Mouse (Mus musculus) CD4-positive, CD25-positive, alpha-beta regulatory T cell, adult 4 months (primary cell): ENCODE data around the gene Islr2. TPM values are rescaled to one million over a fixed set of nuclear protein-coding genes. Genes with fewer than 3 reads are reported as not detected.
A peak's percentile ranks its signal among the peaks of the same experiment; 100 is the strongest.
"Not testable (repeated sequence)": the region's sequence is repeated elsewhere in the genome, so short reads cannot be mapped to it uniquely, and the experiment has no call there.

Source experiments
- ATAC-seq: one replicate; pipeline ENCODE4 v1.8.0; 2017
- polyA plus RNA-seq, 2 experiments: library from polyadenylated mRNA; unstranded; fragments of 100-300 nt; shearing (Covaris generic); gene quantifications; one replicate each; pipeline ENCODE4 v1.2.1; 2017

Gene Islr2
- polyA plus RNA-seq, result not detected

- peak; percentile 86 for ATAC-seq
Measured at GRCm38 (mm10) chr9:58203516-58204447, at the start of gene Islr2, which contains the start of gene Islr. TSS of gene Islr2 (minus strand) at chr9:58204319. TSS of gene Islr (minus strand) at chr9:58204306.

- ATAC-seq, result not testable (repeated sequence)
Measured at GRCm38 (mm10) chr9:58253805-58254122, 49.6 kb upstream of the Islr2 start.

GRCm38 (mm10) chr9:58253033-58253804, 49.1 kb upstream of the Islr2 start, which contains the start of gene Stoml1:
TSS of gene Stoml1 (plus strand) at chr9:58253164.
- ATAC-seq, result peak; percentile 94

GRCm38 (mm10) chr9:58250730-58251129, 46.6 kb upstream of the Islr2 start:
- not testable (repeated sequence) for ATAC-seq

- ATAC-seq, result no peak
Measured at GRCm38 (mm10) chr9:58250322-58250721, 46.2 kb upstream of the Islr2 start.

GRCm38 (mm10) chr9:58249592-58250192, 45.6 kb upstream of the Islr2 start, which contains the start of gene Pml:
TSS of gene Pml (minus strand) at chr9:58249786.
- peak; percentile 62 for ATAC-seq

- ATAC-seq, result no peak
Measured at GRCm38 (mm10) chr9:58248746-58249413, 44.8 kb upstream of the Islr2 start.

GRCm38 (mm10) chr9:58247064-58247759, 43.1 kb upstream of the Islr2 start:
- ATAC-seq, result peak; percentile 79

GRCm38 (mm10) chr9:58246083-58246591, 42.0 kb upstream of the Islr2 start:
- ATAC-seq, result no peak

- ATAC-seq, result no peak
Measured at GRCm38 (mm10) chr9:58243696-58244095, 39.6 kb upstream of the Islr2 start.

- no peak for ATAC-seq
Measured at GRCm38 (mm10) chr9:58242696-58243095, 38.6 kb upstream of the Islr2 start.

GRCm38 (mm10) chr9:58241780-58242485, 37.8 kb upstream of the Islr2 start:
- ATAC-seq, result no peak

- ATAC-seq, result no peak
Measured at GRCm38 (mm10) chr9:58234502-58235015, 30.4 kb upstream of the Islr2 start.

GRCm38 (mm10) chr9:58232374-58232773, 28.3 kb upstream of the Islr2 start:
- ATAC-seq, result no peak

- no peak for ATAC-seq
Measured at GRCm38 (mm10) chr9:58231746-58232145, 27.6 kb upstream of the Islr2 start.

- no peak for ATAC-seq
Measured at GRCm38 (mm10) chr9:58228777-58229466, 24.8 kb upstream of the Islr2 start.

GRCm38 (mm10) chr9:58225915-58226913, 22.1 kb upstream of the Islr2 start:
- peak; percentile 58 for ATAC-seq

GRCm38 (mm10) chr9:58224356-58224755, 20.2 kb upstream of the Islr2 start:
- ATAC-seq, result no peak
